Mouse (Mus musculus) heart, postnatal 10 days (tissue): ENCODE measurements around the gene Git2. TPM values are rescaled to one million over a fixed set of nuclear protein-coding genes. Genes with fewer than 3 reads are reported as not detected.

ENCODE experiments used
- DNase-seq, 2 experiments: peaks; one replicate each; pipeline ENCODE4 v3.0.0; 2021
- intact Hi-C: fragments of 180-260 bp; cut with DNase I; formaldehyde crosslinking; loops from one replicate; pipeline ENCODE4 v1.15.1; 2025
- total RNA-seq, 2 experiments: library from RNA; stranded (reverse); gene quantifications; 2 replicates each; pipeline ENCODE4 v1.2.3; 2021

Gene Git2
- total RNA-seq, result 10 to 100 TPM; 48.0 to 52.2 TPM

- peak in 1 of 2 experiments; percentile 36 for DNase-seq
Measured at GRCm38 (mm10) chr5:114775056-114775979, at the start of gene Git2. Gene Git2 (minus strand): TSS chr5:114775517.

GRCm38 (mm10) chr5:114824197-114824596 lies 48.9 kb upstream of the Git2 start:
- intact Hi-C loops, result loop anchor here (1.0 kb wide), 1 partner anchor 78 kb away; no protein-coding TSS in a partner anchor
- peak; percentile 45 to 59 for DNase-seq

More at GRCm38 (mm10) chr5:114775056-114775979, at the start of gene Git2:
- intact Hi-C loops, result no loop called here

GRCm38 (mm10) chr5:114822796-114823688 lies 47.7 kb upstream of the Git2 start, which contains the start of gene 1500011B03Rik:
Gene 1500011B03Rik (minus strand): TSS chr5:114823468.
- peak; percentile 63 to 77 for DNase-seq
- intact Hi-C loops, result no loop called here

GRCm38 (mm10) chr5:114818124-114818523 lies 42.8 kb upstream of the Git2 start:
- no peak for DNase-seq
- intact Hi-C loops, result no loop called here

GRCm38 (mm10) chr5:114816599-114816998 lies 41.3 kb upstream of the Git2 start:
- intact Hi-C loops, result no loop called here
- no peak for DNase-seq

- intact Hi-C loops, result no loop called here
- peak; percentile 85 to 90 for DNase-seq
Measured at GRCm38 (mm10) chr5:114813525-114814181, 38.3 kb upstream of the Git2 start.

- no peak for DNase-seq
- intact Hi-C loops, result loop anchor here (5.0 kb wide), 1 partner anchor 103 kb away; the partner anchor contains the start of gene Tchp
Measured at GRCm38 (mm10) chr5:114809826-114810225, 34.5 kb upstream of the Git2 start.

GRCm38 (mm10) chr5:114809181-114809756 lies 34.0 kb upstream of the Git2 start:
- DNase-seq, result no peak
- intact Hi-C loops, result loop anchor here (5.0 kb wide), 1 partner anchor 102 kb away; the partner anchor contains the start of gene Tchp

GRCm38 (mm10) chr5:114808385-114808784 lies 33.1 kb upstream of the Git2 start:
- intact Hi-C loops, result loop anchor here (5.0 kb wide), 1 partner anchor 101 kb away; the partner anchor contains the start of gene Tchp
- DNase-seq, result no peak

GRCm38 (mm10) chr5:114807893-114808292 lies 32.6 kb upstream of the Git2 start:
- intact Hi-C loops, result loop anchor here (5.0 kb wide), 1 partner anchor 101 kb away; the partner anchor contains the start of gene Tchp
- DNase-seq, result no peak

- intact Hi-C loops, result loop anchor here (5.0 kb wide), 1 partner anchor 100 kb away; the partner anchor contains the start of gene Tchp
- no peak for DNase-seq
Measured at GRCm38 (mm10) chr5:114807468-114807867, 32.2 kb upstream of the Git2 start.

GRCm38 (mm10) chr5:114807063-114807462 lies 31.7 kb upstream of the Git2 start:
- intact Hi-C loops, result loop anchor here (5.0 kb wide), 1 partner anchor 100 kb away; the partner anchor contains the start of gene Tchp
- DNase-seq, result no peak

GRCm38 (mm10) chr5:114806636-114807035 lies 31.3 kb upstream of the Git2 start:
- intact Hi-C loops, result loop anchor here (5.0 kb wide), 1 partner anchor 99 kb away; the partner anchor contains the start of gene Tchp
- no peak for DNase-seq

- intact Hi-C loops, result loop anchor here (5.0 kb wide), 1 partner anchor 98 kb away; the partner anchor contains the start of gene Tchp
- peak in 1 of 2 experiments; percentile 52 for DNase-seq
Measured at GRCm38 (mm10) chr5:114805436-114806350, 30.4 kb upstream of the Git2 start.

GRCm38 (mm10) chr5:114804958-114805357 lies 29.6 kb upstream of the Git2 start:
- peak; percentile 59 to 63 for DNase-seq
- intact Hi-C loops, result loop anchor here (5.0 kb wide), 1 partner anchor 98 kb away; the partner anchor contains the start of gene Tchp

GRCm38 (mm10) chr5:114804335-114804734 lies 29.0 kb upstream of the Git2 start:
- DNase-seq, result no peak
- intact Hi-C loops, result no loop called here

GRCm38 (mm10) chr5:114803231-114803630 lies 27.9 kb upstream of the Git2 start:
- intact Hi-C loops, result no loop called here

GRCm38 (mm10) chr5:114801841-114802240 lies 26.5 kb upstream of the Git2 start:
- DNase-seq, result no peak
- intact Hi-C loops, result no loop called here

More at GRCm38 (mm10) chr5:114803231-114803630, 27.9 kb upstream of the Git2 start:
- DNase-seq, result no peak
